Mouse (Mus musculus) G1E (cell line): ENCODE measurements at regions not wholly inside any gene's neighbourhood (a gene's known extent, or its start where the extent isn't known, plus 50 kb on each side); places are given as distances from the start of the nearest gene placed in this dataset.

ENCODE experiments used
- CTCF ChIP-seq: IDR thresholded peaks from 2 replicates; pipeline ENCODE4 v1.5.1; 2012; ENCODE audit warnings: low read depth, low read length, inconsistent platforms, mixed read lengths
- GATA1 ChIP-seq: IDR thresholded peaks from 2 replicates; pipeline ENCODE4 v1.6.1; 2012; ENCODE audit warnings: borderline replicate concordance, low read length, inconsistent platforms, mixed read lengths
- POLR2AphosphoS5 ChIP-seq: IDR thresholded peaks from 2 replicates; pipeline ENCODE4 v1.6.1; 2012; ENCODE audit warnings: low read depth, low read length, inconsistent platforms; ENCODE audit not compliant: insufficient replicate concordance
- TAL1 ChIP-seq: conservative IDR thresholded peaks from 2 replicates; pipeline ENCODE4 v1.6.1; 2012; ENCODE audit warnings: low read depth, low read length, inconsistent platforms, mixed read lengths

GRCm38 (mm10) chr12:13779752-13780151 lies 372.1 kb downstream of the Fam84a start:
- TF ChIP-seq CTCF = no peak
- no peak for TF ChIP-seq GATA1
- TF ChIP-seq POLR2AphosphoS5 = no peak
- TF ChIP-seq TAL1 = no peak
